ENCODE assay signal across 19 mouse cellular contexts in the genomic region with DNA sequence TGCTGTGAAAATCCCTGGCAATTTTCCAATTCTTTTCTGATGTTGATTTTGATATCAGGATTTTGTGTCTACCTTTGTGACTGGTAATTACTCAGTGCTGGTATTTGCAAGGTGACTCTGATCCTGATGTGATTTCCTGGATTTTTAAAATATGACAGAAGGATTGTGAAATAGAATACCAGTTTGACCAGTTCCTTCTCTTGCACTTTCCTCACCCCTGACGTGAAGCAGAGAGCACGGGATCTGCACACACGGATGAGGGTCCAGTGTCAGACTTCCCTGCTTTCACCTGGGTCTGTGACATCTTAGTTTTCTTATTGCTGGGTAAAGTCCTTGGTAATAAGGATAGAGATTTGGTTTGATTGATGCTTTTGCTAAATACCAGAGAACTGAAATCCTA.
"Had no signal": no experiment of that assay in that cellular context is flagged by ENCODE, and none has a peak within 500 bp of the region (broad histone marks: within the 10 kb centered on the region; RNA-seq: fewer than 3 reads in every experiment).

No protein-coding gene starts in this region.

- H3K36me3 ChIP-seq: lung, embryonic 15.5 days; midbrain, embryonic 10.5 days; midbrain, embryonic 12.5 days; neural tube, embryonic 13.5 days; neural tube, embryonic 15.5 days had no signal

- H3K4me3 ChIP-seq: lung, embryonic 15.5 days; midbrain, embryonic 10.5 days; midbrain, embryonic 12.5 days; myocyte; neural tube, embryonic 13.5 days; neural tube, embryonic 15.5 days had no signal

- DNase-seq: lung, adult 18-20 months; lung, postnatal 4 days; midbrain, embryonic 14.5 days; retina, postnatal 1 day; right cerebral cortex, adult 18-20 months; right cerebral cortex, postnatal 25 days; right cerebral cortex, postnatal 4 days; spleen, adult 18-20 months; thymus, adult 18-20 months; thymus, postnatal 14 days; thymus, postnatal 36 days had no signal

- H3K9ac ChIP-seq: liver, embryonic 14.5 days; lung, embryonic 15.5 days; midbrain, embryonic 12.5 days; neural tube, embryonic 13.5 days; neural tube, embryonic 15.5 days had no signal

- H3K9me3 ChIP-seq: lung, embryonic 15.5 days; midbrain, embryonic 10.5 days; midbrain, embryonic 12.5 days; neural tube, embryonic 13.5 days; neural tube, embryonic 15.5 days had no signal

- H3K27me3 ChIP-seq: lung, embryonic 15.5 days; midbrain, embryonic 12.5 days; neural tube, embryonic 13.5 days; neural tube, embryonic 15.5 days had no signal

- H3K4me2 ChIP-seq: lung, embryonic 15.5 days; midbrain, embryonic 12.5 days; neural tube, embryonic 13.5 days; neural tube, embryonic 15.5 days had no signal

- ATAC-seq: midbrain, embryonic 16.5 days had no signal

- H3K27ac ChIP-seq: liver, embryonic 14.5 days; lung, embryonic 15.5 days; midbrain, embryonic 10.5 days; midbrain, embryonic 12.5 days; neural tube, embryonic 13.5 days; neural tube, embryonic 15.5 days had no signal

- H3K4me1 ChIP-seq: lung, embryonic 15.5 days; neural tube, embryonic 13.5 days; neural tube, embryonic 15.5 days had no signal
